Mouse (Mus musculus) midbrain, embryonic 12.5 days (tissue): ENCODE results near the gene Rock2. TPM values are rescaled to one million over a fixed set of nuclear protein-coding genes. Genes with fewer than 3 reads are reported as not detected.

Experiments used
- ATAC-seq: fragments of 200-750 bp; cut with Nextera tagmentation; 2 replicates; pipeline ENCODE4 v1.8.0; 2017; ENCODE audit warnings: low read depth, moderate TSS enrichment, moderate library complexity; ENCODE audit not compliant: low FRiP score
- H3K27ac ChIP-seq: fragments of 300-500 bp; sonication (generic); replicated peaks from 2 replicates; pipeline ENCODE4 v1.5.1; 2016; ENCODE audit warnings: mild to moderate bottlenecking
- H3K27me3 ChIP-seq: fragments of 300-500 bp; sonication (generic); 2 replicates; pipeline ENCODE4 v1.6.1; 2016; ENCODE audit warnings: mild to moderate bottlenecking
- H3K36me3 ChIP-seq: fragments of 300-500 bp; sonication (generic); 2 replicates; pipeline ENCODE4 v1.6.1; 2016
- H3K4me1 ChIP-seq: fragments of 300-500 bp; sonication (generic); 2 replicates; pipeline ENCODE4 v1.6.1; 2016
- H3K4me2 ChIP-seq: fragments of 300-500 bp; sonication (generic); replicated peaks from 2 replicates; pipeline ENCODE4 v1.6.1; 2016; ENCODE audit warnings: mild to moderate bottlenecking, moderate library complexity
- H3K4me3 ChIP-seq: fragments of 300-500 bp; sonication (generic); 2 replicates; pipeline ENCODE4 v1.5.1; 2016; ENCODE audit warnings: mild to moderate bottlenecking
- H3K9ac ChIP-seq: fragments of 300-500 bp; sonication (generic); replicated peaks from 2 replicates; pipeline ENCODE4 v1.6.1; 2016; ENCODE audit warnings: mild to moderate bottlenecking, moderate library complexity
- H3K9me3 ChIP-seq: fragments of 300-500 bp; sonication (generic); 2 replicates; pipeline ENCODE4 v1.6.1; 2016; ENCODE audit warnings: mild to moderate bottlenecking
- WGBS: fragments of 180-500 bp; shearing (Covaris S2); methylation state at CpG from one replicate; pipeline ENCODE4 v1.1.7; 2016; 5-methylcytosine and 5-hydroxymethylcytosine counted together
- polyA plus RNA-seq: library from polyadenylated mRNA; unstranded; fragments of >200 nt; fragmentation: Nextera tagmentation; extraction: Ambion mirVana; gene quantifications from 2 replicates; pipeline ENCODE4 v1.2.1, GENCODE M21; 2016

The Rock2 gene
- polyA plus RNA-seq, 1 experiment from 2014 or later, result 20.5 TPM

- no peaks in the 10 kb centered on the region for H3K27me3 ChIP-seq
- WGBS, result 68% methylated on average over 3 of the region's 3 CpGs
- H3K27ac ChIP-seq, result no peak overlapping the region
- H3K4me2 ChIP-seq, result no peak overlapping the region
- H3K9ac ChIP-seq, result no peak overlapping the region
- H3K4me1 ChIP-seq, result peaks cover 13% of the 10 kb centered on the region
- H3K4me3 ChIP-seq, result no peak overlapping the region
- no peaks in the 10 kb centered on the region for H3K36me3 ChIP-seq
- no peak for ATAC-seq
- no peaks in the 10 kb centered on the region for H3K9me3 ChIP-seq
Measured at GRCm38 (mm10) chr12:16860961-16861360, 33.7 kb upstream of the Rock2 start.

GRCm38 (mm10) chr12:16864477-16864876, 30.2 kb upstream of the Rock2 start:
- Histone ChIP-seq H3K9me3 (no peaks in the 10 kb centered on the region), H3K36me3 (no peaks in the 10 kb centered on the region), H3K9ac (no peak overlapping the region), H3K4me1 (0 out of 2 replicates have a peak, but pooled peaks cover 2% of the 10 kb centered on the region), H3K4me3 (no peak overlapping the region), H3K27ac (no peak overlapping the region), H3K27me3 (no peaks in the 10 kb centered on the region), H3K4me2 (no peak overlapping the region)
- WGBS, result 94% methylated on average over 4 of the region's 4 CpGs
- no peak for ATAC-seq

GRCm38 (mm10) chr12:16865871-16866270, 28.8 kb upstream of the Rock2 start:
- ATAC-seq, result no peak
- Histone ChIP-seq H3K4me1 (peaks cover 8% of the 10 kb centered on the region; the same call in 1 of the 2 replicates), H3K4me3 (no peak overlapping the region), H3K9me3 (no peaks in the 10 kb centered on the region), H3K27ac (no peak overlapping the region), H3K9ac (no peak overlapping the region), H3K4me2 (no peak overlapping the region), H3K36me3 (no peaks in the 10 kb centered on the region), H3K27me3 (no peaks in the 10 kb centered on the region)
- 74% methylated on average over 3 of the region's 3 CpGs for WGBS

- Histone ChIP-seq H3K9ac (no peak overlapping the region), H3K27ac (no peak overlapping the region), H3K4me3 (no peak overlapping the region), H3K4me1 (peaks cover 6% of the 10 kb centered on the region; the same call in 1 of the 2 replicates), H3K36me3 (no peaks in the 10 kb centered on the region), H3K9me3 (no peaks in the 10 kb centered on the region), H3K4me2 (no peak overlapping the region), H3K27me3 (no peaks in the 10 kb centered on the region)
- ATAC-seq, result no peak
- WGBS, result 74% methylated on average over 3 of the region's 3 CpGs
Measured at GRCm38 (mm10) chr12:16866460-16866859, 28.2 kb upstream of the Rock2 start.

GRCm38 (mm10) chr12:16867306-16867705, 27.4 kb upstream of the Rock2 start:
- Histone ChIP-seq H3K27ac (no peak overlapping the region), H3K4me1 (peaks cover 6% of the 10 kb centered on the region; the same call in 1 of the 2 replicates), H3K9ac (no peak overlapping the region), H3K9me3 (no peaks in the 10 kb centered on the region), H3K4me3 (no peak overlapping the region), H3K27me3 (no peaks in the 10 kb centered on the region), H3K36me3 (no peaks in the 10 kb centered on the region), H3K4me2 (no peak overlapping the region)
- no peak for ATAC-seq
- 71% methylated on average over 7 of the region's 7 CpGs for WGBS

- WGBS, result 78% methylated on average over 6 of the region's 6 CpGs
- Histone ChIP-seq H3K4me2 (no peak overlapping the region), H3K4me1 (peaks cover 6% of the 10 kb centered on the region; the same call in 1 of the 2 replicates), H3K27me3 (no peaks in the 10 kb centered on the region), H3K9ac (no peak overlapping the region), H3K4me3 (no peak overlapping the region), H3K27ac (no peak overlapping the region), H3K36me3 (no peaks in the 10 kb centered on the region), H3K9me3 (no peaks in the 10 kb centered on the region)
- ATAC-seq, result no peak
Measured at GRCm38 (mm10) chr12:16868618-16869017, 26.1 kb upstream of the Rock2 start.

- Histone ChIP-seq H3K27ac (no peak overlapping the region), H3K4me1 (peaks cover 6% of the 10 kb centered on the region; the same call in 1 of the 2 replicates), H3K4me2 (no peak overlapping the region), H3K4me3 (no peak overlapping the region), H3K36me3 (no peaks in the 10 kb centered on the region), H3K27me3 (no peaks in the 10 kb centered on the region), H3K9ac (no peak overlapping the region), H3K9me3 (no peaks in the 10 kb centered on the region)
- ATAC-seq, result no peak
- 79% methylated on average over 8 of the region's 8 CpGs for WGBS
Measured at GRCm38 (mm10) chr12:16869091-16869778, 25.5 kb upstream of the Rock2 start.

GRCm38 (mm10) chr12:16869870-16870404, 24.8 kb upstream of the Rock2 start:
- H3K36me3 ChIP-seq, result no peaks in the 10 kb centered on the region
- H3K27ac ChIP-seq, result 0 out of 2 replicates have a peak overlapping the region, but pooled peaks have one; percentile 21
- H3K4me3 ChIP-seq, result no peak overlapping the region
- no peak overlapping the region for H3K9ac ChIP-seq
- no peak for ATAC-seq
- peaks cover 6% of the 10 kb centered on the region; the same call in 1 of the 2 replicates for H3K4me1 ChIP-seq
- no peaks in the 10 kb centered on the region for H3K27me3 ChIP-seq
- H3K4me2 ChIP-seq, result no peak overlapping the region
- H3K9me3 ChIP-seq, result no peaks in the 10 kb centered on the region
- 63% methylated on average over 9 of the region's 9 CpGs for WGBS

- WGBS, result 45% methylated on average over 8 of the region's 8 CpGs
- Histone ChIP-seq H3K9me3 (no peaks in the 10 kb centered on the region), H3K4me2 (no peak overlapping the region), H3K4me3 (no peak overlapping the region), H3K27ac (0 out of 2 replicates have a peak overlapping the region, but pooled peaks have one; percentile 21), H3K36me3 (no peaks in the 10 kb centered on the region), H3K4me1 (peaks cover 6% of the 10 kb centered on the region; the same call in 1 of the 2 replicates), H3K27me3 (no peaks in the 10 kb centered on the region), H3K9ac (no peak overlapping the region)
- no peak for ATAC-seq
Measured at GRCm38 (mm10) chr12:16870405-16871068, 24.2 kb upstream of the Rock2 start.

- H3K4me1 ChIP-seq, result peaks cover 6% of the 10 kb centered on the region; the same call in 1 of the 2 replicates
- no peak overlapping the region for H3K9ac ChIP-seq
- H3K36me3 ChIP-seq, result no peaks in the 10 kb centered on the region
- H3K9me3 ChIP-seq, result no peaks in the 10 kb centered on the region
- H3K27ac ChIP-seq, result no peak overlapping the region
- H3K4me3 ChIP-seq, result no peak overlapping the region
- 83% methylated on average over 1 of the region's 1 CpGs for WGBS
- H3K27me3 ChIP-seq, result no peaks in the 10 kb centered on the region
- no peak overlapping the region for H3K4me2 ChIP-seq
- no peak for ATAC-seq
Measured at GRCm38 (mm10) chr12:16872006-16872405, 22.7 kb upstream of the Rock2 start.

- no peak for ATAC-seq
- H3K27ac ChIP-seq, result no peak overlapping the region
- H3K9me3 ChIP-seq, result no peaks in the 10 kb centered on the region
- H3K27me3 ChIP-seq, result no peaks in the 10 kb centered on the region
- H3K36me3 ChIP-seq, result no peaks in the 10 kb centered on the region
- H3K9ac ChIP-seq, result no peak overlapping the region
- no peak overlapping the region for H3K4me2 ChIP-seq
- WGBS, result 89% methylated on average over 7 of the region's 7 CpGs
- no peak overlapping the region for H3K4me3 ChIP-seq
- peaks cover 6% of the 10 kb centered on the region; the same call in 1 of the 2 replicates for H3K4me1 ChIP-seq
Measured at GRCm38 (mm10) chr12:16872926-16873464, 21.7 kb upstream of the Rock2 start.

- no peak overlapping the region for H3K4me2 ChIP-seq
- H3K9ac ChIP-seq, result no peak overlapping the region
- no peaks in the 10 kb centered on the region for H3K9me3 ChIP-seq
- WGBS, result 90% methylated on average over 7 of the region's 7 CpGs
- no peak overlapping the region for H3K4me3 ChIP-seq
- H3K27me3 ChIP-seq, result no peaks in the 10 kb centered on the region
- no peak overlapping the region for H3K27ac ChIP-seq
- H3K4me1 ChIP-seq, result peaks cover 6% of the 10 kb centered on the region; the same call in 1 of the 2 replicates
- no peaks in the 10 kb centered on the region for H3K36me3 ChIP-seq
- ATAC-seq, result no peak
Measured at GRCm38 (mm10) chr12:16873549-16873948, 21.1 kb upstream of the Rock2 start.
